Mouse (Mus musculus) heart, embryonic 14.5 days (tissue): ENCODE results near the gene Tubgcp4. TPM values are rescaled to one million over a fixed set of nuclear protein-coding genes. Genes with fewer than 3 reads are reported as not detected.

Experiments
- ATAC-seq: fragments of 200-750 bp; cut with Nextera tagmentation; 2 replicates; pipeline ENCODE4 v1.8.0; 2017; ENCODE audit warnings: low read depth, moderate TSS enrichment; ENCODE audit not compliant: insufficient number of reproducible peaks, insufficient read depth, low FRiP score
- H3K27ac ChIP-seq, 2 experiments: fragments of 200-500 bp in 1 of 2; fragments of 300-500 bp in 1 of 2; sonication (generic) in 1 of 2; replicated peaks in 1 of 2; 2 replicates each; pipeline ENCODE4 v1.5.1; 2012 to 2014; ENCODE audit warnings: low read depth in 2 of 2, low read length in 2 of 2, control low read depth in 1 of 2, mild to moderate bottlenecking in 1 of 2, mixed read lengths in 1 of 2; ENCODE audit not compliant: control insufficient read depth in 1 of 2, insufficient read depth in 1 of 2
- H3K27me3 ChIP-seq: fragments of 300-500 bp; sonication (generic); 2 replicates; pipeline ENCODE4 v1.6.1; 2014; ENCODE audit warnings: mild to moderate bottlenecking, low read length, control low read depth; ENCODE audit not compliant: control insufficient read depth, insufficient read depth
- H3K36me3 ChIP-seq: fragments of 300-500 bp; sonication (generic); 2 replicates; pipeline ENCODE4 v1.6.1; 2014; ENCODE audit warnings: mild to moderate bottlenecking, control low read depth, low read length, mixed read lengths; ENCODE audit not compliant: control insufficient read depth, insufficient read depth
- H3K4me1 ChIP-seq, 2 experiments: fragments of 200-500 bp in 1 of 2; fragments of 300-500 bp in 1 of 2; sonication (generic) in 1 of 2; 2 replicates each; pipeline ENCODE4 v1.6.1; 2012 to 2014; ENCODE audit warnings: low read length in 2 of 2, control low read depth in 1 of 2, mixed read lengths in 1 of 2; ENCODE audit not compliant: control insufficient read depth in 2 of 2, insufficient read depth in 2 of 2
- H3K4me2 ChIP-seq: fragments of 300-500 bp; sonication (generic); 2 replicates; pipeline ENCODE4 v1.6.1; 2014; ENCODE audit warnings: mild to moderate bottlenecking, low read length
- H3K4me3 ChIP-seq, 2 experiments: fragments of 200-500 bp in 1 of 2; fragments of 300-500 bp in 1 of 2; sonication (generic) in 1 of 2; 2 replicates each; pipeline ENCODE4 v1.5.1; 2012 to 2014; ENCODE audit warnings: low read length in 2 of 2, mild to moderate bottlenecking in 2 of 2, control low read depth in 1 of 2, low read depth in 1 of 2, moderate library complexity in 1 of 2; ENCODE audit not compliant: control insufficient read depth in 1 of 2, insufficient read depth in 1 of 2
- H3K9ac ChIP-seq: fragments of 300-500 bp; sonication (generic); 2 replicates; pipeline ENCODE4 v1.6.1; 2014; ENCODE audit warnings: mild to moderate bottlenecking, low read length
- H3K9me3 ChIP-seq: fragments of 300-500 bp; sonication (generic); 2 replicates; pipeline ENCODE4 v1.6.1; 2016; ENCODE audit warnings: low read length, control low read depth; ENCODE audit not compliant: control insufficient read depth
- WGBS: fragments of 180-500 bp; shearing (Covaris S2); extraction: QIAGEN DNeasy Blood & Tissue Kit; methylation state at CpG from one replicate; pipeline ENCODE4 v1.1.7; 2014; 5-methylcytosine and 5-hydroxymethylcytosine counted together
- polyA plus RNA-seq: library from polyadenylated mRNA; unstranded; fragments of >200 nt; fragmentation: Nextera tagmentation; extraction: Ambion mirVana; gene quantifications from 2 replicates; pipeline ENCODE4 v1.2.1, GENCODE M21; 2014

Gene Tubgcp4
- polyA plus RNA-seq, 1 experiment from 2014 or later, result 33.5 TPM

GRCm38 (mm10) chr2:121206541-121206940 lies 36.1 kb downstream of the Tubgcp4 start:
- H3K9ac ChIP-seq, result no peak overlapping the region
- H3K36me3 ChIP-seq, result peaks cover 99% of the 10 kb centered on the region
- no peak for ATAC-seq
- no peaks in the 10 kb centered on the region for H3K4me1 ChIP-seq
- H3K27me3 ChIP-seq, result no peaks in the 10 kb centered on the region
- no peak overlapping the region for H3K4me3 ChIP-seq
- H3K9me3 ChIP-seq, result no peaks in the 10 kb centered on the region
- no peak overlapping the region for H3K4me2 ChIP-seq
- no peak overlapping the region for H3K27ac ChIP-seq
- 87% methylated on average over 3 of the region's 3 CpGs for WGBS

GRCm38 (mm10) chr2:121214491-121214890 lies 44.0 kb downstream of the Tubgcp4 start:
- no peaks in the 10 kb centered on the region for H3K4me1 ChIP-seq
- H3K9me3 ChIP-seq, result no peaks in the 10 kb centered on the region
- H3K27ac ChIP-seq, result no peak overlapping the region
- H3K36me3 ChIP-seq, result peaks cover 86% of the 10 kb centered on the region
- no peaks in the 10 kb centered on the region for H3K27me3 ChIP-seq
- no peak overlapping the region for H3K9ac ChIP-seq
- H3K4me3 ChIP-seq, result no peak overlapping the region
- ATAC-seq, result no peak
- no peak overlapping the region for H3K4me2 ChIP-seq
- 57% methylated on average over 3 of the region's 3 CpGs for WGBS

- Histone ChIP-seq H3K4me2 (no peak overlapping the region), H3K4me3 (no peak overlapping the region), H3K27ac (no peak overlapping the region), H3K9ac (no peak overlapping the region), H3K36me3 (peaks cover 88% of the 10 kb centered on the region), H3K9me3 (no peaks in the 10 kb centered on the region), H3K27me3 (no peaks in the 10 kb centered on the region), H3K4me1 (no peaks in the 10 kb centered on the region)
- no peak for ATAC-seq
These were observed 48.7 kb downstream of the Tubgcp4 start for GRCm38 (mm10) chr2:121219177-121219576.

GRCm38 (mm10) chr2:121219994-121220393 lies 49.5 kb downstream of the Tubgcp4 start:
- Histone ChIP-seq H3K9me3 (no peaks in the 10 kb centered on the region), H3K27ac (no peak overlapping the region), H3K9ac (no peak overlapping the region), H3K27me3 (no peaks in the 10 kb centered on the region), H3K36me3 (peaks cover 89% of the 10 kb centered on the region), H3K4me2 (no peak overlapping the region), H3K4me3 (no peak overlapping the region), H3K4me1 (no peaks in the 10 kb centered on the region)
- no peak for ATAC-seq

GRCm38 (mm10) chr2:121223010-121223409 lies 52.6 kb downstream of the Tubgcp4 start:
- 91% methylated on average over 2 of the region's 2 CpGs for WGBS
- H3K9me3 ChIP-seq, result no peaks in the 10 kb centered on the region
- no peak overlapping the region for H3K9ac ChIP-seq
- no peak for ATAC-seq
- no peak overlapping the region for H3K4me2 ChIP-seq
- H3K27me3 ChIP-seq, result no peaks in the 10 kb centered on the region
- no peaks in the 10 kb centered on the region for H3K4me1 ChIP-seq
- peaks cover 88% of the 10 kb centered on the region for H3K36me3 ChIP-seq
- no peak overlapping the region for H3K4me3 ChIP-seq
- no peak overlapping the region for H3K27ac ChIP-seq

GRCm38 (mm10) chr2:121228135-121228534 lies 57.7 kb downstream of the Tubgcp4 start:
- H3K36me3 ChIP-seq, result peaks cover 81% of the 10 kb centered on the region
- no peaks in the 10 kb centered on the region for H3K9me3 ChIP-seq
- no peak overlapping the region for H3K9ac ChIP-seq
- H3K4me3 ChIP-seq, result no peak overlapping the region
- no peaks in the 10 kb centered on the region for H3K4me1 ChIP-seq
- 85% methylated on average over 4 of the region's 4 CpGs for WGBS
- H3K4me2 ChIP-seq, result no peak overlapping the region
- ATAC-seq, result no peak
- H3K27me3 ChIP-seq, result no peaks in the 10 kb centered on the region
- H3K27ac ChIP-seq, result no peak overlapping the region

GRCm38 (mm10) chr2:121235460-121236072 lies 65.1 kb downstream of the Tubgcp4 start:
- H3K27ac ChIP-seq, result no peak overlapping the region

GRCm38 (mm10) chr2:121239426-121239825 lies 69.0 kb downstream of the Tubgcp4 start:
- 69% methylated on average over 4 of the region's 4 CpGs for WGBS
- ATAC-seq, result no peak
- Histone ChIP-seq H3K9ac (no peak overlapping the region), H3K9me3 (no peaks in the 10 kb centered on the region), H3K4me3 (no peak overlapping the region), H3K4me2 (no peak overlapping the region), H3K36me3 (peaks cover 74% of the 10 kb centered on the region), H3K27ac (no peak overlapping the region), H3K27me3 (no peaks in the 10 kb centered on the region), H3K4me1 (peaks cover 2 to 10% of the 10 kb centered on the region in 2 experiments; a peak in 3 of 4 replicates)

More at GRCm38 (mm10) chr2:121235460-121236072, 65.1 kb downstream of the Tubgcp4 start:
- H3K36me3 ChIP-seq, result peaks cover 76% of the 10 kb centered on the region
- H3K9ac ChIP-seq, result no peak overlapping the region; the same call in 1 of the 2 replicates
- no peak for ATAC-seq
- no peak overlapping the region for H3K4me2 ChIP-seq
- no peak overlapping the region for H3K4me3 ChIP-seq
- peaks cover 2 to 10% of the 10 kb centered on the region in 2 experiments; a peak in 2 of 4 replicates for H3K4me1 ChIP-seq
- 39% methylated on average over 8 of the region's 8 CpGs for WGBS
- no peaks in the 10 kb centered on the region for H3K9me3 ChIP-seq
- H3K27me3 ChIP-seq, result no peaks in the 10 kb centered on the region
